Mouse (Mus musculus) adrenal gland (tissue): Measurements from ENCODE around the gene Keap1.
"Not testable (repeated sequence)": the region's sequence is repeated elsewhere in the genome, so short reads cannot be mapped to it uniquely, and the experiment has no call there.

Experiments
- intact Hi-C: fragments of 180-260 bp; cut with DNase I; formaldehyde crosslinking; loops from one replicate; pipeline ENCODE4 v1.15.1; 2025

Keap1 gene

DNA sequence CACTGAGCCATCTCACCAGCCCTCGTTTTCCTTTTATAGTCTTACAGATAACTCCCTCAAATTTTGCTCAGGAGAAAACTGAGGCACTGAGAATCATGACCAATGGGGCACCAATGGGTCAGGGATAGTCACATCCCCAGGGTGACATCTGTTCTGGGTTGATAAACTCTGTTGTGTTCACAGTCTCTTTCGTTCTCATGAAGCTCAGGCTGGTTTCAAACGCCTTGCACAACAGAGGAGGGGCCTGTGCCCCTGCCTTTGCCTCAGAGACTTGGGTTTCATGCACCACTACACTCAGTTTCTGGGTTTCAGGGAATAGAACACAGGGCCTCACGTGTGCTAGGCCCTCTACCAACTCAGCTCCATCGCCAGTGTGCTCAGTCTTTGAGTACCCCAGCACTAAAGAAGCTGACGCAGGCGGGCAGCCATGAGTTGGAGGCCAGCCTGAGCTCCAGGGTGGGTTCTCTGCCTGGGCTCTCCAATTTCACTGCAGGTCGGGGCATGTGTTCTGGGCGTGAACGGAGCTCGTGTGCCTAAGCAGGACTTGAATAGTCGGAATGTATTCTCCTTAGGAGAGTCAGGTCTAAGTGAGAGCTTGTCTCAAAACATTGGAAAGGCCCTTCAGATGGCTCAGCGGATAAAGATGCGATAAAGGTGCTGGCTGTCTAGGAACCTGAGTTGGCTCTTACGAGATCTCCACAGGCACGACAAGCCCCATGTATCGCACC is 25.3 kb upstream of the Keap1 start:
- intact Hi-C loops, result no loop called here

- intact Hi-C loops, result no loop called here
These were observed 22.7 kb upstream of the Keap1 start for GRCm38 (mm10) chr9:21261831-21262230.

GRCm38 (mm10) chr9:21260491-21261040 is 21.4 kb upstream of the Keap1 start:
- intact Hi-C loops, result no loop called here

GRCm38 (mm10) chr9:21256349-21256748 is 17.2 kb upstream of the Keap1 start:
- intact Hi-C loops, result not testable (repeated sequence)

- intact Hi-C loops, result no loop called here
These were observed 15.5 kb upstream of the Keap1 start for GRCm38 (mm10) chr9:21254690-21255089.

- intact Hi-C loops, result no loop called here
These were observed 12.1 kb upstream of the Keap1 start for GRCm38 (mm10) chr9:21251116-21251735.

DNA sequence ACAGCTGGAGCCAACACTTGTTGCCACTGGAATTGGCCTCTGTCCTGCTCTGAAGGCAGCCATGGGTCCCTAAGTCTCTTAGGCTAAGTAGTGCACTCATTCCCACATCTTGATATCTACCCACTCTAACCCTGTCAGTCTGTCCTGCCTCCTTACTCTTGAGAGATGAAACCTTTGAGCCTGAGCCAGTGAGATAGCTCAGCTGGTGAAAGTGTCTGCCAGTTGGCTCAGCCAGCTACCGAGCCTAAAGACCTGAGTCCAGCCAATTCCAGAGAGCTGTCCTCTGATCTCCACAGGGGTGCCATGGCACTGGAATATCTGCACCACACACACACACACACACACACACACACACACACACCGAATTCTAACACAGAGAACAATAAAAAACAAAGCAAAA is 11.3 kb upstream of the Keap1 start:
- intact Hi-C loops, result no loop called here

- intact Hi-C loops, result loop anchor here (10.0 kb wide), 1 partner anchor 105 kb away; no protein-coding TSS in a partner anchor
These were observed 10.7 kb upstream of the Keap1 start for GRCm38 (mm10) chr9:21249629-21250508.

DNA sequence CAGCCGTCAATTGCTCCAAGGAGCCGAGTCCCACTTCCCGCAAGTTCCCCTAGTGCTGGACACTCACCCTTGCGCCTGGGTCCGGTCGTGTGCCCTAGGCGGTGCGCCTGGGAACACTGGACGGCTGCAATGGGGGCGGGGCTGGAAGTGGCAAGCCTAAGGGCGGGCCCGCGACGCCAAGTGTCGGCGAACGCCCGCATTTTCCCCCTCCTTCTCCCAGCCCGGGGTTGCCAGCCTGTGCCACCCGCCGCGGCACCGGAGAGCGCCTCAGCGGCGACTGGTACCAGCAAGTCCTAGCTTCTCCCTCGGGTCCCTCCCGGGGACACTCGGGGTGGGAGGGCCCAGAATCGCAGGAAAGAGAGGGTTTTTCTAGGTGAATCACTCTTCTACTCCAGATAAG is 9.2 kb upstream of the Keap1 start, which contains the start of gene S1pr5:
S1pr5 (minus strand) TSS at position 118 of the 400 bp plus-strand sequence.
- intact Hi-C loops, result loop anchor here (10.0 kb wide), 1 partner anchor 106 kb away; no protein-coding TSS in a partner anchor

DNA sequence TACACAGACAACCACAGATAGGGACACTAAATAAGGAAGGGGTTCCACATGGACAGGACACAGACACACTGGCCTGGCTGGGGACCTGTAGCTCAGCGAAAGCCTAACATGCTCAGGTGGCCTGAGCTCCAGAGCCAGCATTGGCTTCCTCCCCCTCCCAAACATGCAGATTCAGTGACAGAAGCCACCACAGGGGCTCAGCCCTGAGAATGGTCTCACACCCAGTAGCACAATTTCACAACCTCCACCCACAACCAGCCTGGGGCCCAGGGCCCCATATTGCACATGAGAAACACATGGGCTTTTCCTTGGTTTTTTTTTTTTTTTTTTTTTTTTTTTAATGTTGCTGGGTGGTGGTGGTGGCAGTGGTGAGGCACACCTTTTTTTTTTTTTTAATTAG is 7.2 kb upstream of the Keap1 start:
- intact Hi-C loops, result loop anchor here (10.0 kb wide), 1 partner anchor 108 kb away; no protein-coding TSS in a partner anchor

- intact Hi-C loops, result loop anchor here (10.0 kb wide), 1 partner anchor 110 kb away; no protein-coding TSS in a partner anchor
These were observed 5.9 kb upstream of the Keap1 start for GRCm38 (mm10) chr9:21245113-21245487.

DNA sequence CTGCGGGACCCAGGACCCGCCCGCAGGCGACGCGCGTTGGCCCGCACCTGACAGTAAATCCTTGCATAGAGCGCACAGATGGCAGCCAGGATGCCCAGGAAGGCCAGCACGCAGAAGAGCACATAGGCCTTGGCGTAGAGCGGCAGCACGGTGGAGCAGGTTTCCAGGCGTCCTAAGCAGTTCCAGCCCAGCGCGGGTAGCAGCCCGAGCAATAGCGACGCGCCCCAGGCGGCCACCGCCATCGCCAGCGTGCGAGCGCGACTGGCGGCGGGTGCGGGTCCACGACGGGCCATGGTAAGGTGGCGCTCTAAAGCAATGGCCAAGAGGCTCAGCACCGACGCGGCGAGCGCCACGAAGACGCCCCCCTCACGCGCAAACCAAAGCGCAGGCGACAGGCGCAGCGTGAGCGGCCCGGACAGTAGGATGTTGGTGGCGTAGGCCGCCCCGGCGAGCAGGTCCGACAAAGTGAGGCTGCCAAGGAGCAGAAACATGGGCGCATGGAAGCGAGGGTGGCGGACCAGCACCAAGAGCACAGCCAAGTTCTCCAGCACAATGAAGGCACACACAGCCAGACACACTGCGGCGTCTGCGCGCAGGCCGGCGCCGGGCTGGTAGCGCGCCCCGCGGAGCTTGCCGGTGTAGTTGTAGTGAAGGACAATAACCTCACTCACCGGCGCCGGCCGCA is 5.4 kb upstream of the Keap1 start:
- intact Hi-C loops, result loop anchor here (10.0 kb wide), 1 partner anchor 110 kb away; no protein-coding TSS in a partner anchor

- intact Hi-C loops, result loop anchor here (10.0 kb wide), 1 partner anchor 111 kb away; no protein-coding TSS in a partner anchor
These were observed 4.8 kb upstream of the Keap1 start for GRCm38 (mm10) chr9:21243826-21244427.

GRCm38 (mm10) chr9:21241343-21241742 is 2.2 kb upstream of the Keap1 start:
- intact Hi-C loops, result loop anchor here (10.0 kb wide), 1 partner anchor 113 kb away; no protein-coding TSS in a partner anchor

DNA sequence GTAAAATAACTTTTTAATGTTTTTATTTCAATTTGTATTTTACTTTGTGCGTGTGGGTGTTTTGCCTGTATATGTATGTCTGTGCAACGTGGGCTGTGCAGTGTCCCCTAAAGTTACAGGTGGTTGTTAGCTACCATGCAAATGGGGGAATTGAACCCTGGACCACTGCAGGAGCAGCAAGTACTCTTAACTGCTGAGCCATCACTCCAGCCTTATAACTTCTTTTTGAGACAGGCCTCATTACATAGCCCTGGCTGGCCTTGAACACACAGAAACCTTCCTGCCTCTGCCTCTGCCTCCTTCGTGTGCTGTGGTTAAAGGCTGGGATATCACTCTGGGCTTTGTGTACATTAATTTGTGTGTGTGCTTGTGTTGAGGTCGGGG is 296 bp upstream of the Keap1 start:
- intact Hi-C loops, result no loop called here

- intact Hi-C loops, result no loop called here
These were observed 993 bp downstream of the Keap1 start for GRCm38 (mm10) chr9:21238004-21238732.

DNA sequence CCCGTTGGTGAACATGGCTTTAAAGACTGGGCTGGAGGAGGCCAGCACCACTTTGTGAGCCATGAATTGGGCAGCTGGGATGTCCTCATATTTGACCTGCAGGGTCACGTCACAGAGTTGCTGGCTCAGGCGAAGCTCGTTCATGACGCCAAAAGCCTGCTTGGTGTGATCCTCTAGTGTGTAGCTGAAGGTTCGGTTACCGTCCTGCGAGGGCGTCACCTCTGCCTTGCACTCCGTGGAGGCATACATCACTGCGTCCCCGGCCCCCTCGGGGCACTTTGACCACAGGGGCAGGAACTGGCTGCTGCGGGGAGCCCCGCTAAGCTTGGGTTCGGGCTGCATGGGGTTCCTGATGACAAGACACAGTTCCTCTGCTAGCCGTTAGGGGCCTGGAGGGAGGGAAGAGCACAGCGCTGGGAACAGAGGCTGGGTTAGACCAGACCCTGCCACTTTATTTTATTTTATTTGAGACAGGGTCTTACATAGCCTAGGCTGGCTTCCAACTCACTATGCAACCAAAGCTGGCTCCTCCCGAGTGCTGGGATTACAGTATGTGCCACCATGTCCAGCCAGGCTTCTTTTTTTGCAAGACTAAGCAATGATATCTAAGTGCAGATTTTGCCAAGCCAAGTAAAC is 1.7 kb downstream of the Keap1 start:
- intact Hi-C loops, result no loop called here

DNA sequence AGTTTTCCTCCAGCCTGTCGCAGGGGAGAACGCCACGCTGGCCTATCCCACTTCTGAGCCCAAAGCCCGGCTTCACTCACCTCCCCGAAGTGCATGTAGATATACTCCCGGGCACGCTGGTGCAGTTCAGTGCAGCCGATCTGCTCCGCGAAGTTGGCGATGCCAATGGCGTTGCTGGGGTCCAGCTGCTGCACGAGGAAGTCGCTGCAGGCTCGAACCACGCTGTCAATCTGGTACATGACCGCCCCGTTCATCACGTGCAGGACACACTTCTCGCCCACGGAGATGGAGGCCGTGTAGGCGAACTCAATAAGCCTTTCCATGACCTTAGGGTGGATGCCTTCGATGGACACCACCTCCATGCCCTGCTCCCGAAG is 2.2 kb downstream of the Keap1 start:
- intact Hi-C loops, result no loop called here

DNA sequence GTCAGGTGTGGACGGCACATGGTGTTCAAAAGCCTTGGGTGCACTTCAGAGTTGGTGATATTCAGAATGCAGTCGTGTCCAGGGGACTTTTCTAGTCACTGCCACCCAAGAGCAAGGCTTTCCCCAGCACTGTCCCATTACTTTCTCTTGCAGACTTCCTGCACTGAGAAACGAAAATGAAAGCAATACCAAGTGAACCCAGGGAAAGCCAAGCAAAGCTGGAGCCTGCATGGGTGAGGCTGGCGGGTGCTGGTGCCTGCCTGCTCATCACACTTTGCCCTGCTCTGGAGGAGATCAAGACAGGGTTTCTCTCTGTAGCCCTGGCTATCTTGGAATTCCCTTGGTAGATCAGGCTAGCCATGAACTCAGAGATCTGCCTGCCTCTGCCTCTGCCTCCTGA is 3.8 kb downstream of the Keap1 start:
- intact Hi-C loops, result no loop called here
